Comparison of ENCODE assay signal across 19 mouse cellular contexts in the genomic region with DNA sequence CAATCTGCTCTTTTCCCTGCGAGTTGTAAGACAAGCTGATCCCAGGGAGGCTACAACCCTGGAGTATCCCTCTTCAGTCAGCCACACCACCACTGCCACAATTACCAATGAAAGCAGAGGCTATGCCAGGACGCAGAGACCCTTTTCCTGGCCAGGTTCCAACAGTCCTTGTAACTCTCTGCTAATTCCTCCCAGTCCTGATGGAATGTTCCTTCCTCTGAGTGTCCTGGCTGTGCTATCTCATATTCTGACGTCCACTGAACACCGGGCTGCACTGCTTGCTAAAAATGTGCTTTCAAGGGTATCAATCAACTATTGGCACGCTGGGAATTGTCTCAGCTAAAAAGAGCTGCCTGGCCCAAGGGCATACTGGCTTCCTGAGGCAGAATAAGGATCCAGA. TPM values are rescaled to one million over a fixed set of nuclear protein-coding genes. Genes with fewer than 3 reads are reported as not detected.
DNase-seq lines count a peak whose midpoint lies in the region; ATAC-seq lines count a peak whose summit lies in the region.
"Had no signal": no experiment of that assay in that cellular context is flagged by ENCODE, and none has a peak within 500 bp of the region (broad histone marks: within the 10 kb centered on the region; RNA-seq: fewer than 3 reads in every experiment).

No protein-coding gene starts in this region.

- DNase-seq in lung, postnatal 10 days = peak; percentile 22
- no peak for DNase-seq in lung, postnatal 36 days
- DNase-seq in heart, adult 11 months = peak; percentile 97
- DNase-seq in heart, embryonic 10.5 days (ENCODE audit: low spot score) = peak; percentile 85
- DNase-seq in heart, postnatal 10 days = peak; percentile 78 to 84
- DNase-seq in kidney, postnatal 14 days = no peak
- DNase-seq in gastrocnemius, adult 18-20 months (ENCODE audit: low spot score) = no peak
- DNase-seq: cerebellum, adult 11 months; cerebellum, postnatal 36 days; gastrocnemius, adult 2 months; kidney, adult 2 months; left cerebral cortex, postnatal 4 days had no signal

- peak overlapping the region; percentile 62; the same call in 1 of the 2 replicates for H3K27ac ChIP-seq in heart, embryonic 10.5 days
- no peak overlapping the region for H3K27ac ChIP-seq in intestine, embryonic 15.5 days
- H3K27ac ChIP-seq: forebrain, embryonic 13.5 days; gastrocnemius, adult 2 months; liver, embryonic 12.5 days; neural tube, embryonic 12.5 days had no signal

- ATAC-seq in intestine, embryonic 15.5 days = no peak
- ATAC-seq: forebrain, embryonic 13.5 days; liver, embryonic 12.5 days; lung, postnatal 0 days had no signal

- H3K27me3 ChIP-seq in heart, embryonic 10.5 days (ENCODE audit: insufficient read depth, poor library complexity, severe bottlenecking) = no peaks in the 10 kb centered on the region
- no peaks in the 10 kb centered on the region for H3K27me3 ChIP-seq in intestine, embryonic 15.5 days (replicated peaks)
- H3K27me3 ChIP-seq: forebrain, embryonic 13.5 days; liver, embryonic 12.5 days; neural tube, embryonic 12.5 days had no signal

- no peak overlapping the region for H3K9ac ChIP-seq in intestine, embryonic 15.5 days
- H3K9ac ChIP-seq: forebrain, embryonic 13.5 days; liver, embryonic 12.5 days; neural tube, embryonic 12.5 days had no signal

- H3K4me1 ChIP-seq in heart, embryonic 10.5 days = peaks cover 20% of the 10 kb centered on the region
- no peaks in the 10 kb centered on the region for H3K4me1 ChIP-seq in intestine, embryonic 15.5 days (replicated peaks)
- H3K4me1 ChIP-seq: liver, embryonic 12.5 days; megakaryocyte, embryonic 14.5 days had no signal

- no peak overlapping the region for H3K4me2 ChIP-seq in intestine, embryonic 15.5 days (replicated peaks)
- H3K4me2 ChIP-seq: forebrain, embryonic 13.5 days; liver, embryonic 12.5 days; neural tube, embryonic 12.5 days had no signal

- intact Hi-C loops in heart, postnatal 10 days (cut with DNase I) = no loop called here

- no peaks in the 10 kb centered on the region for H3K9me3 ChIP-seq in heart, embryonic 10.5 days
- H3K9me3 ChIP-seq in intestine, embryonic 15.5 days = no peaks in the 10 kb centered on the region
- H3K9me3 ChIP-seq: forebrain, embryonic 13.5 days; G1E; liver, embryonic 12.5 days; megakaryocyte, embryonic 14.5 days; neural tube, embryonic 12.5 days had no signal

- H3K4me3 ChIP-seq in heart, embryonic 10.5 days = no peak overlapping the region
- no peak overlapping the region for H3K4me3 ChIP-seq in intestine, embryonic 15.5 days (replicated peaks)
- H3K4me3 ChIP-seq: forebrain, embryonic 13.5 days; gastrocnemius, adult 2 months; liver, embryonic 12.5 days; megakaryocyte, embryonic 14.5 days; neural tube, embryonic 12.5 days had no signal

- WGBS in heart, embryonic 10.5 days = 24% methylated on average over 5 of the region's 5 CpGs
- WGBS in intestine, embryonic 15.5 days = 43% methylated on average over 5 of the region's 5 CpGs

- H3K36me3 ChIP-seq in heart, embryonic 10.5 days = no peaks in the 10 kb centered on the region
- no peaks in the 10 kb centered on the region for H3K36me3 ChIP-seq in intestine, embryonic 15.5 days
- H3K36me3 ChIP-seq: G1E; liver, embryonic 12.5 days; neural tube, embryonic 12.5 days had no signal

RNA-seq across cellular contexts. Expression of a gene that starts 18.7 kb away (rescaled TPM):
- 7.3 and 10.7 TPM in 2 replicates for polyA plus RNA-seq in heart, embryonic 10.5 days (2016; fragmentation: Nextera tagmentation; extraction: Ambion mirVana)
- 100 to 1,000 TPM; 186 to 218 TPM for total RNA-seq in heart, postnatal 10 days (2021)
- polyA plus RNA-seq in intestine, embryonic 15.5 days (2015; fragmentation: Nextera tagmentation; extraction: Ambion mirVana) = 13.7 and 14.3 TPM in 2 replicates
- 10 to 100 TPM; 14.1 to 16.3 TPM for total RNA-seq in gastrocnemius, adult 18-20 months (2021)

Comparison
In these comparisons a context has a peak if more than half of its experiments do, and no peak if none do; other contexts are left out.
1. DNase-seq: peak in lung, postnatal 10 days (single experiment), heart, adult 11 months (single experiment), heart, embryonic 10.5 days (single experiment) and heart, postnatal 10 days (2 of 2); none in lung, postnatal 36 days (single experiment), kidney, postnatal 14 days (single experiment) and gastrocnemius, adult 18-20 months (single experiment).
2. RNA of a gene that starts 18.7 kb away (total RNA-seq): 186 to 218 TPM in heart, postnatal 10 days; 14.1 to 16.3 TPM in gastrocnemius, adult 18-20 months; every median in the first group is over 10 times any median in the second.